Mouse (Mus musculus): ENCODE data around the gene Synrg. TPM values are rescaled to one million over a fixed set of nuclear protein-coding genes. Genes with fewer than 3 reads are reported as not detected.

Gene Synrg
- polyA plus RNA-seq, 1 experiment: 4.8 TPM

DNA sequence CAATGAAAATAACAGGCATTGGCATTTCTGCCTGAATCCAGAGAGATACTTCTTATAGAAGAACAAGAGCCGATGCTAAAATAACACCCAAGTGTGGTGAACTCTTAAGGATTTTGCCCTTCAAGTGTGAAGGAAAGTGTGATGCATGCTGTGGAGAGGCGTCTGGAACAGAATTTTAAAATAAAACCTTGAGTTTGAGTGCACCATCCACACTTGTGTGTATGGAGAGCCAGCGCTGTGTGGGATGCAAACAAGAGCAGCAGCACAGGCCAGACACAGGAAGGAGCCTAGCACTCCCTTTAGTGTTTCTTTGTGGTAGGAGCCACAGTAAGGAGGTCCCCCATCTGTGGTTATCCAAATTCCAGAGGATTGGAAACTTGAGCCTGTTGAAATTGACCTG is 2.2 kb upstream of the Synrg start:
- H3K36me3 ChIP-seq (ENCODE audit: control insufficient read depth, insufficient read depth): peaks cover 69% of the 10 kb centered on the region
- no peak overlapping the region for H3ac ChIP-seq (ENCODE audit: control insufficient read depth, insufficient read length, low read depth)
- no peaks in the 10 kb centered on the region for H3K27me3 ChIP-seq (ENCODE audit: control insufficient read depth, insufficient read depth, insufficient read length)
- no peaks in the 10 kb centered on the region for H3K79me3 ChIP-seq (ENCODE audit: low read depth)
- TF ChIP-seq USF1 (IDR thresholded peaks at IDR 0.05; ENCODE audit: low read depth) (no peak), CTCF (IDR thresholded peaks at IDR 0.05; ENCODE audit: control insufficient read depth, insufficient read depth, insufficient read length) (no peak), MAX (IDR thresholded peaks at IDR 0.05) (no peak), CEBPB (IDR thresholded peaks at IDR 0.05; ENCODE audit: low read depth) (no peak), FOSL1 (IDR thresholded peaks at IDR 0.05; ENCODE audit: insufficient read depth, low read length, poor library complexity, severe bottlenecking) (no peak), MYOD1 (IDR thresholded peaks at IDR 0.05; ENCODE audit: control insufficient read depth, insufficient read length, low read depth) (no peak), MYOG (IDR thresholded peaks at IDR 0.05; ENCODE audit: control insufficient read depth, extremely low read depth, insufficient read length) (no peak)
- H3K79me2 ChIP-seq (ENCODE audit: control insufficient read depth, insufficient read depth): no peaks in the 10 kb centered on the region
- H3K4me3 ChIP-seq (ENCODE audit: insufficient read depth, poor library complexity, severe bottlenecking): no peak overlapping the region

DNA sequence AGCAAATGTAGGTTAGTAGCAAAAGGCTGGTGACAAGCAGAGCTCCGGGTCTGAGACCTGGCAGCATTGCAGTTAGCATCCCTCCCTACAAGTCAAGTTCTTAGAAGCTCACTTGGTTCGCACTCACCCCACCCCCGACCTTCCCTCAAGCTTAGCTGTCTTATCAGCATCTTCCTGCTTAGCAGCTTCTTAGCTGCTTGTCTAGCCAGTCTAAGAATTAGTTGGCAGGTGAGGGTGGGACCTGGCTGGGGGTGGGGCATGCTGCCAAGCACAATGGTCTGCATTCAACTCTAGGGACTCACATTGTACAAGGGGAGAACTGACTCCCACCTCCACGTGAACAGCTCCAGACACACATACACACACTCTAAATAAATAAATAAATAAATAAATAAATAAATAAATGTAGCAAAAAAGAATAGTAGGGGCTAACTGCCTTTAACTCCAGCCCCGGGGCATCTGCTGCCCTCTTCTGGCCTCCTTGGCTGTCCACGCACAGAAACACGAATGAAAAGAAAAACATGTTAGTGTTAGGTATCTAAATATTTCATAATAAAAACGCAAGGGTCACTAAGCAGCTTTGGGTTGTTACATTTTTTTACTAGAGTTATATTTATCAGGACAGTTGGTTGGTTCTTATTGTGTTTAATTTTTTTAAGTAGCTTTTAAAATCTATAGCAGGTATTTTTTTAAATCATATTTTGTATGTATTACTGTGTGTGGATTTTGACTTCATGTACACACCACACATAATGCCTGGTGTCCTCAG is 3.4 kb downstream of the Synrg start:
- H3K36me3 ChIP-seq (ENCODE audit: control insufficient read depth, insufficient read depth): peaks cover 13% of the 10 kb centered on the region
- no peaks in the 10 kb centered on the region for H3K79me2 ChIP-seq (ENCODE audit: control insufficient read depth, insufficient read depth)
- no peaks in the 10 kb centered on the region for H3K27me3 ChIP-seq (ENCODE audit: control insufficient read depth, insufficient read depth, insufficient read length)
- H3K4me3 ChIP-seq (ENCODE audit: insufficient read depth, poor library complexity, severe bottlenecking): no peak overlapping the region
- no peaks in the 10 kb centered on the region for H3K79me3 ChIP-seq (ENCODE audit: low read depth)
- no peak overlapping the region for H3ac ChIP-seq (ENCODE audit: control insufficient read depth, insufficient read length, low read depth)
- TF ChIP-seq FOSL1 (IDR thresholded peaks at IDR 0.05; ENCODE audit: insufficient read depth, low read length, poor library complexity, severe bottlenecking) (no peak), MYOD1 (IDR thresholded peaks at IDR 0.05; ENCODE audit: control insufficient read depth, insufficient read length, low read depth) (no peak), MAX (IDR thresholded peaks at IDR 0.05) (no peak), CEBPB (IDR thresholded peaks at IDR 0.05; ENCODE audit: low read depth) (no peak), MYOG (IDR thresholded peaks at IDR 0.05; ENCODE audit: control insufficient read depth, extremely low read depth, insufficient read length) (no peak), CTCF (IDR thresholded peaks at IDR 0.05; ENCODE audit: control insufficient read depth, insufficient read depth, insufficient read length) (no peak), USF1 (IDR thresholded peaks at IDR 0.05; ENCODE audit: low read depth) (no peak)

DNA sequence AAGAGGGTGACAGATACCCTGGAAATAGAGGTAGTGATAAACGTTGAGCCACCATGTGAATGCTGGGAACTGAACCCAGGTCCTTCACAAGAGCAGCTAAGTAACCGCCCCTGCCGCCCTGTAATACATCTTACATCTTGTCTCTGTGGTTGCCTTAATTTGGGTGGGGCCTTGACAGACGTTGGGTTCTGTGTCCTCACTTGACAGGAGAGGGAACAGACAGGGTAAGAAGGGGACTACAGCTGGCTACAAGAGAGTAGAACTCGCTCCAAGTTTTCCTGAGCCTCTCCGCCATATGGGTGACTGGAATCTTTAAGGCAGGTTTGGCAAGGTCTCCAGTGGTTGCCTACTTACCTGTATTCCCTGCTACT is 4.0 kb downstream of the Synrg start:
- no peak overlapping the region for H3K4me3 ChIP-seq (ENCODE audit: insufficient read depth, poor library complexity, severe bottlenecking)
- H3K27me3 ChIP-seq (ENCODE audit: control insufficient read depth, insufficient read depth, insufficient read length): no peaks in the 10 kb centered on the region
- TF ChIP-seq FOSL1 (IDR thresholded peaks at IDR 0.05; ENCODE audit: insufficient read depth, low read length, poor library complexity, severe bottlenecking): no peak
- no peak for TF ChIP-seq MYOD1 (IDR thresholded peaks at IDR 0.05; ENCODE audit: control insufficient read depth, insufficient read length, low read depth)
- TF ChIP-seq CEBPB (IDR thresholded peaks at IDR 0.05; ENCODE audit: low read depth): no peak
- TF ChIP-seq MAX (IDR thresholded peaks at IDR 0.05): no peak
- no peak for TF ChIP-seq USF1 (IDR thresholded peaks at IDR 0.05; ENCODE audit: low read depth)
- no peak for TF ChIP-seq CTCF (IDR thresholded peaks at IDR 0.05; ENCODE audit: control insufficient read depth, insufficient read depth, insufficient read length)
- no peak for TF ChIP-seq MYOG (IDR thresholded peaks at IDR 0.05; ENCODE audit: control insufficient read depth, extremely low read depth, insufficient read length)
- no peaks in the 10 kb centered on the region for H3K79me3 ChIP-seq (ENCODE audit: low read depth)
- no peak overlapping the region for H3ac ChIP-seq (ENCODE audit: control insufficient read depth, insufficient read length, low read depth)
- H3K36me3 ChIP-seq (ENCODE audit: control insufficient read depth, insufficient read depth): peaks cover 8% of the 10 kb centered on the region
- H3K79me2 ChIP-seq (ENCODE audit: control insufficient read depth, insufficient read depth): no peaks in the 10 kb centered on the region

DNA sequence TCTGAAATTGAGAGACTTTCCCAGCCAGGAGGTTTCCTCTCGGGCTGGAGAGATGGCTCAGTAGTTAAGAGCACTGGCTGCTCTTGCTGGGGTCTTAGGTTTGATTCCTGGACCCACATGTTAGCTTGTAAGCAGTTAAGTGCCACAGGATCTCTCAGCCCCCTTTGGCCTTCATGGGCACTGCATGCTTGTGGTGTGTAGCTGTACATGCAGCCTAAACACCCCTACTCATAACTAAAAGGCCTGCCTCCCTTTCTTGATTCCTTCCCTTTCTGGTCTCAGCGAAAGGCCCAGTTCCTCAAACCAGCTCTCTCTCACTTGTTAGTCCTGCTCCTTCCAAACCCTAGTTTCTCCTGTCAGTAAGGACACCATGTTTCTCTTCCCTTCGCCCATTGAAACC is 4.8 kb downstream of the Synrg start:
- H3K36me3 ChIP-seq (ENCODE audit: control insufficient read depth, insufficient read depth): no peaks in the 10 kb centered on the region
- no peaks in the 10 kb centered on the region for H3K79me2 ChIP-seq (ENCODE audit: control insufficient read depth, insufficient read depth)
- no peak for TF ChIP-seq MYOD1 (IDR thresholded peaks at IDR 0.05; ENCODE audit: control insufficient read depth, insufficient read length, low read depth)
- no peak for TF ChIP-seq MYOG (IDR thresholded peaks at IDR 0.05; ENCODE audit: control insufficient read depth, extremely low read depth, insufficient read length)
- TF ChIP-seq CEBPB (IDR thresholded peaks at IDR 0.05; ENCODE audit: low read depth): no peak
- no peak for TF ChIP-seq MAX (IDR thresholded peaks at IDR 0.05)
- no peak for TF ChIP-seq FOSL1 (IDR thresholded peaks at IDR 0.05; ENCODE audit: insufficient read depth, low read length, poor library complexity, severe bottlenecking)
- TF ChIP-seq USF1 (IDR thresholded peaks at IDR 0.05; ENCODE audit: low read depth): no peak
- no peak for TF ChIP-seq CTCF (IDR thresholded peaks at IDR 0.05; ENCODE audit: control insufficient read depth, insufficient read depth, insufficient read length)
- no peaks in the 10 kb centered on the region for H3K79me3 ChIP-seq (ENCODE audit: low read depth)
- H3ac ChIP-seq (ENCODE audit: control insufficient read depth, insufficient read length, low read depth): no peak overlapping the region
- H3K27me3 ChIP-seq (ENCODE audit: control insufficient read depth, insufficient read depth, insufficient read length): no peaks in the 10 kb centered on the region
- H3K4me3 ChIP-seq (ENCODE audit: insufficient read depth, poor library complexity, severe bottlenecking): no peak overlapping the region

DNA sequence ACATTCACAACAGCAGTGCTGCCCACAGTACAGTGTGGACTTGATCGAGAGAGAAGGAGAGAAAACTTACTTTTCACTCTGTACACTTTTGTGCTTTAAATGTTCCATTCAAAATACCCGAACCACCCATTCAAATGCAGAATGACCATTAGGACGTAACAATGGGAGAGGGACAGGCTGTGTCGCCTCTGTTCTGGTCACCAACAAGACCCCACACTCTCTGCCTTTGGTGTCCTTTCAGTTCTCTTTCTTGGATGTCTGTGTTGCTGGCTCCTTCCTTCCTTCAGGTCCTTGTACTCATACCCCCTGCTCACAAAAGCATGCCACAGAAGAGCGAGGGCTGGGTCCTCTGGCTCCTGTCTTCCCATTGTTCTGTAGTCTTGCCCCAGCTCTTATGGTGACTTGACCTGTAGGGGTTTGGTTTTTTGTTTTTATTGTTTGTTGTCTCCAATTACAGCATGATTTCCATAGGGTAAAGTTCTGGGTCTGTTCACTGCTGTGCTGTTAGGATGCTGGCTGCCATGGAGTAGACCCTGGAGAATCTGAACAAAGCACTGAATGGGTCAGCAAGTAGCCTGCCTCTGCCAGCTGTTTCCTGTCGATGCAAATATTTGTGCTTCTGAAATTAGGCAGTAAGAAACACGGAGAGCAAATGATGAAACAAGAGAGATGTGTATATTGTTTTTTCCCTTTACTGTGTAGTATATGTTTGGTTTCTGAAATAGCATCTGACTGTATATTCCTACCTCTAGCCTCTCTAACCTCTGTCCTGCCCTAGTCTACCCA is 10.5 kb downstream of the Synrg start:
- H3K4me3 ChIP-seq (ENCODE audit: insufficient read depth, poor library complexity, severe bottlenecking): no peak overlapping the region
- H3K79me2 ChIP-seq (ENCODE audit: control insufficient read depth, insufficient read depth): no peaks in the 10 kb centered on the region
- no peak for TF ChIP-seq CTCF (IDR thresholded peaks at IDR 0.05; ENCODE audit: control insufficient read depth, insufficient read depth, insufficient read length)
- no peak for TF ChIP-seq MYOG (IDR thresholded peaks at IDR 0.05; ENCODE audit: control insufficient read depth, extremely low read depth, insufficient read length)
- TF ChIP-seq MAX (IDR thresholded peaks at IDR 0.05): no peak
- no peak for TF ChIP-seq CEBPB (IDR thresholded peaks at IDR 0.05; ENCODE audit: low read depth)
- no peak for TF ChIP-seq MYOD1 (IDR thresholded peaks at IDR 0.05; ENCODE audit: control insufficient read depth, insufficient read length, low read depth)
- no peak for TF ChIP-seq FOSL1 (IDR thresholded peaks at IDR 0.05; ENCODE audit: insufficient read depth, low read length, poor library complexity, severe bottlenecking)
- no peak for TF ChIP-seq USF1 (IDR thresholded peaks at IDR 0.05; ENCODE audit: low read depth)
- no peak overlapping the region for H3ac ChIP-seq (ENCODE audit: control insufficient read depth, insufficient read length, low read depth)
- H3K79me3 ChIP-seq (ENCODE audit: low read depth): no peaks in the 10 kb centered on the region
- no peaks in the 10 kb centered on the region for H3K27me3 ChIP-seq (ENCODE audit: control insufficient read depth, insufficient read depth, insufficient read length)
- no peaks in the 10 kb centered on the region for H3K36me3 ChIP-seq (ENCODE audit: control insufficient read depth, insufficient read depth)
